Comparison of ENCODE assay signal across 1 mouse cellular context in the genomic region with DNA sequence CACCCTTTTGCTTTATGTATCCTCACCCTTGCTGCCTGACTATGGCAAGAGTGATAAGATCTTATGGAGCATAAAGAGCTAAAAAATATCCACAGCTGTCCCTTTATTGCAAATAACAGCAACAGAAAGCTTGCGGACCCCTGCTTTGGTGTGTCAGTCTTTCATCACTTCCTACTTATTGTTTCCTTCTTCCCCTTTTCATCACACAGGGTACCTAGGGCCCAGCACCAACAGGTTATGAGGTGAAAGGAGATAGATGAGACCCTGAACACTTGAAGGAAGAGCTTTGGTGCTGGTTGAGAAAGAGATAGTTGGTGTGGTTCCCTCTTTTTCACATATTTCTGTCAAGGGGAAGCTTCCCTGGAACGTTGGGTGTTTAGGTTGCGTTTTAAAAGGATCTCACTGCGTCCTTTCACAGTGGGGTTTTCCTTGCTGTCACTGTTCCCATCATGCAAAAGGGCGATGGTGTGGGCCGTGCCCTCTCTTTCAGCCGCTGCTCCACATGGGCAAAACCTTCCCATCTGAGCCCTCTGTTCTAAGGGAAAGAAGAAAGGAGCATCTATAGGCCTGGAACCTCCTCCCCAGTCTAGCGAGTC.
TF ChIP-seq lines count a peak whose summit lies in the region.

No protein-coding gene starts in this region.

TF ChIP-seq in CH12.LX, 34 proteins besides CTCF, POLR2A, EP300 and RAD21 (continued from another document):
- TF ChIP-seq KAT2A (IDR thresholded peaks at IDR 0.05; ENCODE audit: insufficient replicate concordance, low read length) (0 out of 2 replicates have a peak, but pooled peaks have one; percentile 37), UBTF (IDR thresholded peaks at IDR 0.05; ENCODE audit: low read depth, low read length) (no peak), SMC3 (IDR thresholded peaks at IDR 0.05; ENCODE audit: low read depth, low read length) (no peak), ZMIZ1 (IDR thresholded peaks at IDR 0.05; ENCODE audit: low read depth, low read length) (peak; percentile 42; the same call in 1 of the 2 replicates), TBP (conservative IDR thresholded peaks at IDR 0.05; ENCODE audit: low read depth, low read length) (0 out of 2 replicates have a peak, but pooled peaks have one; percentile 44), JUN (IDR thresholded peaks at IDR 0.05; ENCODE audit: insufficient read depth, low read depth, low read length) (no peak), MAX (IDR thresholded peaks at IDR 0.05; ENCODE audit: low read length) (peak; percentile 53), MEF2A (IDR thresholded peaks at IDR 0.05; ENCODE audit: borderline replicate concordance, low read depth, low read length) (peak; percentile 42; the same call in 1 of the 2 replicates), CHD1 (IDR thresholded peaks at IDR 0.05; ENCODE audit: low read depth, low read length) (no peak), IRF4 (IDR thresholded peaks at IDR 0.05; ENCODE audit: low read depth, low read length) (no peak), ELF1 (IDR thresholded peaks at IDR 0.05; ENCODE audit: low read depth, low read length) (peak; percentile 62; the same call in 1 of the 2 replicates), MAZ (IDR thresholded peaks at IDR 0.05; ENCODE audit: low read depth, low read length) (no peak), MYC (IDR thresholded peaks at IDR 0.05; ENCODE audit: low read depth, low read length) (peak; percentile 54; the same call in 1 of the 2 replicates), PAX5 (IDR thresholded peaks at IDR 0.05; ENCODE audit: low read length) (no peak), CHD2 (IDR thresholded peaks at IDR 0.05; ENCODE audit: low read length) (no peak), ZC3H11A (IDR thresholded peaks at IDR 0.05; ENCODE audit: low read depth, low read length) (no peak), SIN3A (IDR thresholded peaks at IDR 0.05; ENCODE audit: low read length) (peak; percentile 81), BHLHE40 (IDR thresholded peaks at IDR 0.05; ENCODE audit: low read depth, low read length) (0 out of 2 replicates have a peak, but pooled peaks have one; percentile 8), NRF1 (IDR thresholded peaks at IDR 0.05; ENCODE audit: low read depth, low read length) (no peak), ZNF384 (IDR thresholded peaks at IDR 0.05; ENCODE audit: low read depth, low read length) (no peak), MAFK (IDR thresholded peaks at IDR 0.05; ENCODE audit: insufficient replicate concordance, low read length) (no peak), USF2 (conservative IDR thresholded peaks at IDR 0.05; ENCODE audit: low read depth, low read length) (no peak), E2F4 (IDR thresholded peaks at IDR 0.05; ENCODE audit: insufficient replicate concordance, low read depth, low read length) (no peak), HCFC1 (IDR thresholded peaks at IDR 0.05; ENCODE audit: low read depth, low read length) (no peak; the same call in 1 of the 2 replicates), ZKSCAN1 (IDR thresholded peaks at IDR 0.05; ENCODE audit: borderline replicate concordance, low read depth, low read length) (no peak)
